Mouse (Mus musculus) c-Kit-positive CD71-negative TER-119-negative erythroid progenitor cells, embryonic 14.5 days (primary cell): ENCODE measurements around the gene Nxf1.

Experiments used
- DNase-seq: peaks from one replicate; pipeline ENCODE4 v3.0.0-alpha.2; 2013; ENCODE audit warnings: low read depth

The Nxf1 gene

GRCm38 (mm10) chr19:8770567-8771270 is 13.8 kb downstream of the Nxf1 start, which contains the start of gene Tmem223:
TSS of gene Tmem223 (plus strand) at chr19:8770996.
- peak; percentile 63 for DNase-seq

- no peak for DNase-seq
Measured at GRCm38 (mm10) chr19:8772996-8773395, 16.1 kb downstream of the Nxf1 start.

GRCm38 (mm10) chr19:8773409-8773808 is 16.5 kb downstream of the Nxf1 start:
- no peak for DNase-seq

GRCm38 (mm10) chr19:8774086-8774835 is 17.4 kb downstream of the Nxf1 start, which contains the start of gene Tmem179b:
TSS of gene Tmem179b (minus strand) at chr19:8774467.
- peak; percentile 97 for DNase-seq

GRCm38 (mm10) chr19:8774951-8775421 is 18.1 kb downstream of the Nxf1 start:
- no peak for DNase-seq

GRCm38 (mm10) chr19:8786008-8786781 is 29.3 kb downstream of the Nxf1 start, which contains the start of gene Taf6l:
TSS of gene Taf6l (minus strand) at chr19:8786417.
- DNase-seq, result peak; percentile 91

DNA sequence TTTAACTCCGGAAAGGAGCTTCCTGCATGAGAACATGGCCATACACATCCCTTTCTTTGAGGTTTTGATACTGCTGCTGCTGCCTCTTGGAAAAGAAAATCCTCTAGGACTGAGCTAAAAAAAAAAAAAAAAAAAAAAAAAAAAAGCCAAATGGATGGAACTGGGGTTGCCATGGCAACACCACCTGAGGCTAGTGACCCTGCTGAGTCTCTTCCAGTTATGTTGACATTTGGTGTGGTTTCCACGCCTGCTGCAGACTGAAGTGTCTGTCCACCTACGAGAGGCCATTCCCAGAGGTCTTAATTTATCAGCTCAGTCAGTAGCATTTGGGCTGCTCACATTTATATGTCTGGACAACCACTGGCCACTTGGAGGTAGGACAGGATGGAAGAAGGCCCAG is 31.6 kb downstream of the Nxf1 start:
- no peak for DNase-seq

GRCm38 (mm10) chr19:8789171-8789570 is 32.3 kb downstream of the Nxf1 start:
- no peak for DNase-seq

DNA sequence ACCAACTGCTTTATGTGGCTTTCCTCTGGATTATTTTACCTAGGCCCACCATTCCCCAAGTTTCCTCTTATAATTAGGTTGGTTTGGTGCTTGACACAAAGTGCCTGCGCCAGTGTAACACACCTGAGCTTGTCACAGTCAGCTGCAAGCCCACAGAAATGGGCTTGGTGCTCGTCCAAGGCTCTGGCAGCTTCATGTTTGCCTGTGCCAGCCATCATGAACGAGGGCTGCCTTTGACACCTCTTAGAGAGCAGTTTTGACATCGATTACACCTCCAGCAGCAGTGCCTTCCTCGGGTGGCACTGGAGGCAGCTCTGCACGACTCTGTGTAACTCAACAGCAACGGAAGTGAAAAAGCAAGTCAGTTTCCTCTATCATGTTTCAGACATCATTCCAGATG is 33.3 kb downstream of the Nxf1 start:
- DNase-seq, result no peak

DNA sequence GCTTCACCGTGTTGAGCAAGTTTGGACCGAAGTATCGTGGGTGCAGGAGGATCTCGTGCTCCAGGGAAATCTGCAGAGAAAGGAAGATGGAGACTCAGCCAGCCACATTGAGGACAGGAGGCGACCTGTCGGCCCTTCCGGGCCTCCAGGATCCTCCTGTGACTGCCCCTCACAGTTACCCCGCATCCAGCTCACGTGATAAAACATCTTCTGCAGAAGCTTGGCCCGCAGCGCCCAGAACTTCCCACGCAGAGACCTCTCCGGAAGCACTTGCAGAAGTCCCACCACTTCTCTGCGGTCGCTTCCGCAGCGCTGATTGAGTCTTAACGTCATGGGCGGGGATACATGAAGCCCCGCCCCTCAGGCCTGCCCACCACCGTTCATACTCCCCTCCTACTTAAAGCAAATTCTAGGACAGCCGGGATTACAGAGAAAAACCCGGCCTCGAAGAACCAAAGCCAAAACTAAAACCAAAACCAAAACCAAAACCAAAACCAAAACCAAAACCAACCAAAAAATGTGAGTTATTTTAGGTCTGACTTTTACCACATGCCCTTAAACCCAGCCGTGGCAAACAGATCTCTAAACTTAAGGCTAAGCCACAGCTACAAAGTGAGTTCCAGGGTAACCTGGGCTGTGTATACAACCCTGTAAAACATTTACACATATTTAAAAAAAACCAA is 41.5 kb downstream of the Nxf1 start, which contains the start of gene Polr2g:
Gene Polr2g (minus strand): TSS at position 314 of the 683 bp plus-strand sequence.
- peak; percentile 89 for DNase-seq

DNA sequence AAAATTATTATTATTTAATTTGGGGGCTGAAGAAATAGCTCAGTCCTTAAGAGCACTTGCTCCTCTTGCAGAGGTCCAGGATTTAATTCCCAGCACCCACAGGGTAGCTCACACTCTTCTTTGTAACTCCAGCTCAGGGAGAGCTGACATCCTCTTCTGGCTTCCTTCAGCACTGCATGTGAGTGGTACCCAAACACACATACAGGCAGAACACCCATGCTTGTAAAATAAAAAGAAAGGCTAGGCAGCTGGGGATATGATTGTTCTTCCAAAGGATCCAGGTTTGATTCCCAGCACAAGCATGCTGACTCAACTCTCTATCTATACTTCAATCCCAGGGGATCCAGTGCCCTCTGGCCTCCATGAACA is 42.1 kb downstream of the Nxf1 start:
- DNase-seq, result no peak

GRCm38 (mm10) chr19:8802130-8802821 is 45.4 kb downstream of the Nxf1 start, which contains the start of gene Zbtb3:
TSS of gene Zbtb3 (plus strand) at chr19:8802555.
- DNase-seq, result peak; percentile 93

DNA sequence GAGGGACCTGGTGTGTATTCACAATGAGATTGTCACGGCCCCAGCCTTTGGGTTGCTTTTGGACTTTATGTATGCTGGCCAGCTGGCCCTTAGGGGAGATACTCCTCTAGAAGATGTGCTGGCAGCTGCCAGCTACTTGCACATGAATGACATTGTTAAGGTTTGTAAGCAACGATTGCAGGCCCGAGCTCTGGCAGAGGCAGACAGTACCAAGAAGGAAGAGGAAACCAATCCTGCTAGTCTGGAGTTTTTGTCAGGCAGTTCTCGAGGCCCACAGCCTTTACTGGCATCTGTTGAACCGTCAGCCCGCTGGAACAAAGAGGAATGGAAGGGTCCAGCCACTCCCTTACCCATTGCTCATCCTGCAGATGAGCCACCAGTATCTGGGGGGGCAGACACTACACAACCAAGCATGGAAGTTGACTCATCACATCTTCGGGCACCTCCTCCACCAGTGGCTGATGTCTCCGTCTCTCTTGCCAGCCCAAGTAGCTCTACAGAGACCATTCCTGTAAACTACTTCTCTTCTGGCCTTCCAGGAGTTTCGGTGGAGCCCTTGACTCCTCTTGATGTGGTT is 46.4 kb downstream of the Nxf1 start:
- no peak for DNase-seq

GRCm38 (mm10) chr19:8803879-8804660 is 47.2 kb downstream of the Nxf1 start:
- no peak for DNase-seq

- DNase-seq, result no peak
Measured at GRCm38 (mm10) chr19:8806810-8807209, 49.9 kb downstream of the Nxf1 start.

- DNase-seq, result no peak
Measured at GRCm38 (mm10) chr19:8815812-8816211, 58.9 kb downstream of the Nxf1 start.

DNA sequence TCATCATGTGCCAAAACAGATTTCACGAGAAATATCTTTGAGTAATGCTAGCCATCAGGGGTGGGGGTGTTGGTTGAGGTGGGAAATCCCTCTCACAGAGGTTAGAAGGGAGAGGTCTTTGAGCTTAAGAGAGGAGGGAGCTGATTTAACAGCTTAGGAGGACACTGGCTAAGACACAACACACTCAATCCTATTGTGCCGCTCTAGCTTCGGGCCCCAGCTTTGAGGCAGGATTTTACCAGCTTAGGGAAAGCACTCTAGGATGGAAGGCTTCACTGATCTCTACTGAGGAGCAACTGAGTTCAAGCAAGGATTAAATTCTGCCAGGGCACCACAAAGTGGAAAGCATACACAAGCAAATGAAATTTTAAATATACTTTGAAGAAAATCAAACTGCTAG is 60.1 kb downstream of the Nxf1 start:
- DNase-seq, result no peak

DNA sequence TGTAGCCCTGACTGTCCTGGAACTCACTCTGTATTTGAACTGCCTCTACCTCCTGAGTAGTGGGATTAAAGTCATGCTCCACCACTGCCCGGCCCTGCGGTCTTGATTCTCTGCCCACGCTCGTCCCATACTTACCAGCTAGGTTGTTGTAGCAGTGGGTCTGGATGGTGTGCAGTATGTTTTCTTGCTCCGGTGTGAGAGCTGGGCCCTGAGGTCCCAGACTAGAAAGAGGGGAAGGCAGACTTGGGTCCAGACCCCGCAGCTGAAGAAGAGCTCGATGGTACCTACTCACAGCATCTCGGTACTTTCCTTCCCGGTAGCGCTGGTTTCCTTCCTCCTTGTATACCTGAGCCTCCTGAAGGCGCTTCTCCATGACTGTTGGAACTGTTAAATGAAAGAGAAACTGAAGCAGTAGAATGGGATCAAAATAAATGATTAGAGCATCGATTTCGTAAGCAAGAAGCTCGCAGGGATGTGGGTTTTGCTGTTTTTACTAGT is 61.5 kb downstream of the Nxf1 start:
- DNase-seq, result no peak

DNA sequence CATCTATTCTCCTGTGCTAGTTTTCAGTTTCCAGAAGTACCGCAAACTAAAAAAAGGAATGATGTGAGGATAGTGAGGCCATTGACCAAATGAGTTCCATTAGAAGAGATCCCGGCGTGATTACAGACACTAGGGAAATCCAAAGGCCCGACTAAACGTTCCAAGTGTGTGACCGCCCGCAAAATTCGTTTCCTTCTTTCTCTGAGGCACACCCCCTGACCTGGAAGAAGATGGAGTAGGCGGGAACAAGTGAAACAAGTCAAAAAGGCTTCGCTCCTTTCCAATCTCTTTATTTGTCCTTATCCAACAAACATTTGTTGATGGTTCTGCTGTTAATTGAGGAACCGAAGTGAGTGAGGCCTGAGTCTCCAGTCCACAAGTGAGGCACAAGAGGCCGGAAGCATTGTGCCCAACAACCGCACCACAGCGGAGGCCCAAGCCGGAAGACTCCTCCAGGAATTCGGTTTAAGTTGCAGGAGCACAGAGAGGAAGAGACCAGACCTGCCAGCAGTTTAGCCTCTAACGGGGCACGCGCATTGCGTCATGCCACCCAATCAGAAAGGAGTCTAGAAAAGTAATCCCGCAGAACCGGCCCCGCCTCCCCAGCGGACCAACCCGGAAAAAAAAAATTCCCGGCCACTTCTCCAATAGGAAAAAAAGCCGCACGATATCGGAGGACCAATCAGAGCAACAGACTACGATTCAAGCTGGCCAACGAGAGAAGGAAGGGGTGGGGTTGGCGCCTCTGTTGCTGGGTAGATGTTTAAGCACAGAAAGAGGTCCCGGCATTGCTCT is 62.1 kb downstream of the Nxf1 start, which contains the start of gene Ttc9c:
Gene Ttc9c (minus strand): TSS at position 533 of the 795 bp plus-strand sequence.
- peak; percentile 96 for DNase-seq
